Mouse (Mus musculus) liver, adult 2 months (tissue): ENCODE results near the gene Map4. TPM values are rescaled to one million over a fixed set of nuclear protein-coding genes. Genes with fewer than 3 reads are reported as not detected.

Experiments
- DNase-seq: peaks from one replicate; pipeline ENCODE4 v3.0.0-alpha.2; 2011; ENCODE audit warnings: low read depth, low spot score; ENCODE audit errors: extremely low read depth
- H3K27ac ChIP-seq: fragments of 200-500 bp; replicated peaks from 2 replicates; pipeline ENCODE4 v1.5.1; 2012; ENCODE audit warnings: low read depth, mild to moderate bottlenecking, control low read depth, inconsistent platforms, low read length; ENCODE audit not compliant: insufficient read depth
- H3K27me3 ChIP-seq: fragments of 200-500 bp; 2 replicates; pipeline ENCODE4 v1.6.1; 2012; ENCODE audit warnings: mild to moderate bottlenecking, moderate library complexity, low read length, inconsistent platforms; ENCODE audit not compliant: control insufficient read depth, insufficient read depth
- H3K36me3 ChIP-seq: fragments of 200-500 bp; 2 replicates; pipeline ENCODE4 v1.6.1; 2012; ENCODE audit warnings: low read length, inconsistent platforms; ENCODE audit not compliant: control insufficient read depth, insufficient read depth
- H3K4me1 ChIP-seq: fragments of 200-500 bp; 2 replicates; pipeline ENCODE4 v1.6.1; 2011; ENCODE audit warnings: low read length; ENCODE audit not compliant: control insufficient read depth, insufficient read depth
- H3K4me3 ChIP-seq: fragments of 200-500 bp; 2 replicates; pipeline ENCODE4 v1.5.1; 2011; ENCODE audit warnings: low read depth, mild to moderate bottlenecking, control low read depth, low read length, moderate library complexity; ENCODE audit not compliant: insufficient read depth
- H3K79me2 ChIP-seq: fragments of 200-500 bp; 2 replicates; pipeline ENCODE4 v1.6.1; 2012; ENCODE audit warnings: inconsistent platforms, mild to moderate bottlenecking, low read length, moderate library complexity; ENCODE audit not compliant: control insufficient read depth, insufficient read depth
- H3K9ac ChIP-seq: fragments of 200-500 bp; 2 replicates; pipeline ENCODE4 v1.6.1; 2012; ENCODE audit warnings: low read depth, mild to moderate bottlenecking, control low read depth, inconsistent platforms, low read length
- CTCF ChIP-seq: fragments of 200-500 bp; IDR thresholded peaks from 2 replicates; pipeline ENCODE4 v1.5.1; 2011; ENCODE audit warnings: low read depth, low read length, control low read depth
- POLR2A ChIP-seq: fragments of 200-500 bp; IDR thresholded peaks from 2 replicates; pipeline ENCODE4 v1.6.1; 2011; ENCODE audit warnings: low read length, control low read depth; ENCODE audit not compliant: insufficient read depth; ENCODE audit errors: extremely low read depth
- WGBS: fragments of 180-500 bp; shearing (Covaris S2); methylation state at CpG from one replicate; pipeline ENCODE4 v1.1.7; 2018; 5-methylcytosine and 5-hydroxymethylcytosine counted together
- polyA plus RNA-seq: library from polyadenylated mRNA; depleted of rRNA; stranded (reverse); fragments of >200 nt; gene quantifications from 2 replicates; pipeline ENCODE4 v1.2.3, GENCODE M21; 2012; rRNA removed
- total RNA-seq: library from RNA; depleted of rRNA; stranded (reverse); fragments of >200 nt; gene quantifications from 2 replicates; pipeline ENCODE4 v1.2.3, GENCODE M21; 2014; rRNA removed

Map4 gene
- total RNA-seq (16.8 and 19.3 TPM in 2 replicates), polyA plus RNA-seq (43.2 and 50.9 TPM in 2 replicates)

DNA sequence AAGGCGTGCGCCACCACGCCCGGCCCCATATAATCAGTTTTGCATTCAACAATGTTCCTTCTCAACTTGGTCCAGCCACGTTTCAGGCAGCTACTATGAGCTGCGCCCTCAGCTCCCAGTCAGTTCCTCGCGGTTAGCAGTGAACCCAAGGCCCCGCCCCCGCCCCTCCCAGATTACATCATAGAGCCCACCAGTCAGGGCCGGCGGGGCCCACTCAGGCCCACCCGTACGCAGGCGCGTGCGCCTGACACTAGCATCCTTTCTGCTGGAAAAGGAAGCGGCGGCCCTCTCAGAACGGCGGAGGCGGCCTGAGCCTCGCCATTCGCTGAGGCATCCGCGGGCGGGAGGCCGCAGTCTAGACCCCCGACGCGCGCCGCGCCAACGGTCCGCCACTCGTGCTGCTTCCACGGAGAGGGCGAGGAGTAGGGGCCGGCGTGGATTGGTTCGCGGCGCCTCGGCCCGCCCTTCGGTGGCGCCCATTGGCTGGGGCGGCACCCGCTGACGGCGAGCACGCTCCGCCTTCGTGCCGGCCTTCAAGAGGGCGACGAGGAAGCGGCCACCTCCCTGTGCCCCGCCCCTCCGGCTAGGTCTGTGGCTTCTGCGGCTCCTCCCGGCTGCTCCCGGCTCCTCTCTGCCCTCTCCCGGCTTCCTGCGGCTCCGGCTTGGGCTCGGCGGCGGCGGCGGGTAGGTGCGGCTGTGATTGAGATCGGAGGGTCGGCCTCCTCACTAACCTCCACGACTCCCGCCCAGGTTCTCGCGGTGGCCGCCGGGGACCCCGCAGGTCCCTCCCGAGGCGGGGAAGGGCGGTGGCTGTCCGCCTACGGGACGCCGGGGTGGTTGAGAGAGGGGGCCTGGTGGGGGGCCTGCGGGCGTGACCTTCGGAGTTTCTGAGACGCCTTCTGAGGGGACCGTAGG lies at the start of gene Map4:
Gene Map4 (plus strand): TSS at position 204 of the 915 bp plus-strand sequence.
- H3K4me1 ChIP-seq, result peaks cover 6% of the 10 kb centered on the region; the same call in 1 of the 2 replicates
- no peaks in the 10 kb centered on the region for H3K36me3 ChIP-seq
- peak; percentile 83 for DNase-seq
- peak; percentile 54 for TF ChIP-seq CTCF
- TF ChIP-seq POLR2A, result peak; percentile 55; the same call in 1 of the 2 replicates
- peaks cover 2% of the 10 kb centered on the region; the same call in 1 of the 2 replicates for H3K79me2 ChIP-seq
- peak within 1 kb of the TSS; percentile 83 for H3K4me3 ChIP-seq
- H3K9ac ChIP-seq, result peak within 1 kb of the TSS; percentile 86
- under 1% methylated on average over 92 of the region's 94 CpGs for WGBS
- no peaks in the 10 kb centered on the region for H3K27me3 ChIP-seq
- peak within 1 kb of the TSS; percentile 79 for H3K27ac ChIP-seq

DNA sequence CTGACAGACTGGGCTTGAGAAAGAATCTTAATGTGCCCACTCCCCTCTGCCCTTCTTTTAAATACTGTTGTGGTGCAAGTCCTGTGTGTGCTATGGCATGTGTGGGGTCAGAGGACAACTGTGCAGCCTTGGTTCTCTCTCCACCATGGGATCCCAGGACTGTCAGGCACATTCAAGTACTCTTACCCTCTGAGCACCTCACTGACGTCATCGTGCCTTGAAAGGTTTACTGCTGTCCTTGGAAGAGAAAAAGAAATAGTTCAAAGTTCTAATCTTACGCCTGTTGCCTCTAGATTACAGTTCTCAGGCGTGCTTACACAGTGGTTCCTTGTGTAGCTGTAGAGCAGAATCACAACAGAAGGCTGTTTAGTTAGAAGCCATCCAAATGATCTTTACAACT lies 45.0 kb upstream of the Map4 start:
- Histone ChIP-seq H3K36me3 (peaks cover 63% of the 10 kb centered on the region), H3K79me2 (no peaks in the 10 kb centered on the region), H3K4me3 (no peak overlapping the region), H3K4me1 (no peaks in the 10 kb centered on the region), H3K27ac (no peak overlapping the region), H3K9ac (no peak overlapping the region), H3K27me3 (no peaks in the 10 kb centered on the region)
- TF ChIP-seq POLR2A (no peak), CTCF (no peak)
- 84% methylated on average over 4 of the region's 4 CpGs for WGBS
- no peak for DNase-seq

DNA sequence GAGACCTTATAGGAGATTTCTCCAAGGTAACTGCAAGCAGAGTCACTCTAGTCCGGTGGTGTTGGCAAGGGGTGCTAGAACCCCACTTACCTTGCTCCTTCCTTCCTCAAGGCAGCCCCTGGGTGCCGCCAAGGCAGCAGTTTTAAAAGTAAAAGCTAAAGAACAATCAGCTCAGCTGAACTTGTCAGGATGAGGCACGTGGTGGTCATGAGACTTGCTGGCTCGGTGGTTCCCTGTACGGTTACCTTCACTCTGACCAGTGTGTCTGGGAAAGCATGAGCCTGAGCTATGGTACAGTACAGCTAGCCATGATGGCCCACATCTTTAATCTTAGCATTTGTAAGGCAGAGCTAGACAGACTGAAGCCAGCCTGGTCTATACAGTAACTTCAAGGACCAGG lies 43.9 kb upstream of the Map4 start:
- Histone ChIP-seq H3K4me1 (no peaks in the 10 kb centered on the region), H3K27ac (no peak overlapping the region), H3K36me3 (peaks cover 56% of the 10 kb centered on the region), H3K79me2 (no peaks in the 10 kb centered on the region), H3K4me3 (no peak overlapping the region), H3K9ac (no peak overlapping the region), H3K27me3 (no peaks in the 10 kb centered on the region)
- no peak for DNase-seq
- no peak for TF ChIP-seq CTCF
- TF ChIP-seq POLR2A, result no peak
- 94% methylated on average over 5 of the region's 5 CpGs for WGBS

DNA sequence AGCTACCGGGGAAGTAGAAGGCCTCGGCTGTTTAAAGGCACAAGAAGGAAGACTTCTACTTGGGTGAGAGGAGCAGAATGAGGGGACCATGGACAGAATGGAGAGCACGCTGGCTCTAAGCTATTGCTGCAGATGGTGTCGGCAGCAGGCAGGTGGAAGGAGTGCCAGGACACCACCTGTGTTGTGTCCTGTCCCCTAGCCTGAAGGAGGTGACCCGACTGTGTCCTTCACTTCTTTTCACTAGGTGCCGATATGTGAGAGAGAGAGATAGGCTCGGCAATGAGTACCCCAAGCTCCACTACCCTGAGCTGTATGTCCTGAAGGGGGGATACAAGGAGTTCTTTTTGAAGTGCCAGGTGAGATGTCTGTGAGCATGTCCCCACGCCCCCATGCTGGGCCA lies 39.8 kb upstream of the Map4 start:
- Histone ChIP-seq H3K27ac (no peak overlapping the region), H3K36me3 (peaks cover 28% of the 10 kb centered on the region), H3K9ac (no peak overlapping the region), H3K27me3 (no peaks in the 10 kb centered on the region), H3K4me3 (no peak overlapping the region), H3K4me1 (peaks cover 8% of the 10 kb centered on the region; the same call in 1 of the 2 replicates), H3K79me2 (no peaks in the 10 kb centered on the region)
- no peak for TF ChIP-seq CTCF
- no peak for TF ChIP-seq POLR2A
- no peak for DNase-seq
- 91% methylated on average over 8 of the region's 8 CpGs for WGBS

DNA sequence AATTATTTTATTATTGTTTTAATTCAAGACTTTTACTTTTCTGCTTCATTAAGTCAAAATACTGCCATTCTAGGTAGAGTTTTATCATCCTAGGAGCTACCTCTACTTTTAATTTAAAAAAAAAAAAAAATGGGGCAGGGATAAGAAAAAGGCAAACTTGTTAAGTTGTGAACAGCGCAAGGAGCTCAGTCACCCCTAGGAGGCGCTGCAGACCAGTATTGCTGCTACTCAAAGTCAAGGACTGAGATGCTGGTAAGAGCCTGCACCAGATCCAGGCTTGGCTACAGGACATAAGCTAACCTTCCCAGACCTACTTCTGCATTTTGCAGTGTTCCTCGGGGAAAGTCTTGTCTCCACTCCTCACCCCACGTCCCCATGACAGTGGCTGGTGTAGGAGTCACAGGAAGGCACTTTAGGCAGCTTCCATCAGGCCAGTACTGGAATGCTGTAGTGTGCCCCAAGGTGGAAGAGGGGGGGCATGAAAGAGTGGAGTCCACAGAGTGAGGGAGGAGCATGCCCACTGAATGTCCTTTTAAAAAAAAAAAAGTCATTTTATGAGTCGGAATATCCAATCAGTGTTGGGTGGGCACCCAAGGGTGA lies 38.5 kb upstream of the Map4 start:
- TF ChIP-seq POLR2A, result no peak
- TF ChIP-seq CTCF, result peak; percentile 83
- H3K4me3 ChIP-seq, result no peak overlapping the region
- DNase-seq, result peak; percentile 65
- peaks cover 23% of the 10 kb centered on the region for H3K36me3 ChIP-seq
- H3K27me3 ChIP-seq, result no peaks in the 10 kb centered on the region
- H3K4me1 ChIP-seq, result peaks cover 11% of the 10 kb centered on the region; the same call in 1 of the 2 replicates
- H3K79me2 ChIP-seq, result no peaks in the 10 kb centered on the region
- no peak overlapping the region for H3K9ac ChIP-seq
- WGBS, result 68% methylated on average over 5 of the region's 5 CpGs
- H3K27ac ChIP-seq, result no peak overlapping the region
